Mouse (Mus musculus) cortical plate, adult 2 months (tissue): ENCODE measurements around the gene Irak2.

Source experiments
- CTCF ChIP-seq: fragments of 200-500 bp; IDR thresholded peaks from 2 replicates; pipeline ENCODE4 v1.5.1; 2011; ENCODE audit warnings: mild to moderate bottlenecking, control low read depth, low read length; ENCODE audit not compliant: insufficient read depth; ENCODE audit errors: extremely low read depth
- POLR2A ChIP-seq: fragments of 200-500 bp; IDR thresholded peaks from 2 replicates; pipeline ENCODE4 v1.6.1; 2011; ENCODE audit warnings: mild to moderate bottlenecking, low read length, control low read depth; ENCODE audit not compliant: insufficient read depth; ENCODE audit errors: extremely low read depth

- TF ChIP-seq CTCF = no peak
- TF ChIP-seq POLR2A = peak; percentile 43; the same call in 1 of the 2 replicates
Measured at GRCm38 (mm10) chr6:113743111-113743510, 104.8 kb downstream of the Irak2 start.
